Mouse (Mus musculus): ENCODE results near the gene Prkcb.

DNA sequence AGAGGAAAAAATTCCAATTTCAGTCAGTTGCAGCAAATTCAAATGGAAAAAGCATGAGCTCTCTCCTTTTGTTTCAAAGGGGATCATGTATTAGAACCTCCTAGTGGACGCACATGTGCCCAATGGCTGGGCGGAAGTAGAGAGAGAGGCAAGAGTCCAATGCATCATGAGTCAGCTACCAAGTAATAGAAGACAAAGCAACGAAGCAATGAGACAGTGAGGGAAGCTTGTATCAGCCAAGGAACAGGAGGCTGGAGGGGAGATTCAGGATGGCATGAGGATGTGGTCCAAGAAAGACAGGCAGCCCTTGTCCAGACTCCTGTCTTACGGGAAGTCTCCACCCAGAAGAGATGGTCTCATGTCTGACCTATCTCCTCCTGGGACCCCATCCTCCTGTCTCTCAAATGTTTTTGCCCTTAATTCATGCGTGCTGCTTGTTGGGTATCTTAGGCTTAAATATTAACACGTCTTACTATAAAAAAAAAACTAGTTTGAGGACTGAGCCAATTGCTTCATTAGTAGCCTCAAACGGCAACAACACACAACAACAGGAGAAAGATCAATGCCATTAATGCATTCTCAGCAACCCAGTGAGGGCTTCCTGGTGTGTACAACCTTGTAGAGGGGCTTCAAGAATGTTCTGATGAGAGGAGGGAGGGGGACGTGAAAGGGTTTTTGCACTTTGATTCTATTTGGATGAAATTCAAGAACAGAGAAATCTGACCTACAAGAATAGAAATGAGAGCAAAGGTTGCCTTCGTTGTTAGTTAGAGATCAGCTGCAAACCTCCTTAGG, 245.2 kb downstream of the Prkcb start:
- TF ChIP-seq CTCF (IDR thresholded peaks at IDR 0.05; ENCODE audit: borderline replicate concordance, insufficient read depth, low read length) (no peak), POLR2A (IDR thresholded peaks at IDR 0.05; ENCODE audit: low read depth, low read length) (no peak)

Data from embryonic fibroblast, embryonic 13.5 days (primary cell).